31 mouse cellular contexts compared by ENCODE assay signal in genomic region chr5:113106594-113106993, GRCm38 (mm10). TPM values are rescaled to one million over a fixed set of nuclear protein-coding genes. Genes with fewer than 3 reads are reported as not detected.
DNase-seq lines count a peak whose midpoint lies in the region; ATAC-seq lines count a peak whose summit lies in the region.
"Had no signal": no experiment of that assay in that cellular context is flagged by ENCODE, and none has a peak within 500 bp of the region (broad histone marks: within the 10 kb centered on the region; RNA-seq: fewer than 3 reads in every experiment).

No protein-coding gene starts in this region.

- H3K36me3 ChIP-seq in heart, embryonic 15.5 days: no peaks in the 10 kb centered on the region
- H3K36me3 ChIP-seq in megakaryocyte, embryonic 14.5 days (replicated peaks; ENCODE audit: low read length): peaks cover 1% of the 10 kb centered on the region
- H3K36me3 ChIP-seq: embryonic facial prominence, embryonic 12.5 days; hindbrain, embryonic 12.5 days; midbrain, embryonic 15.5 days had no signal

- H3K4me1 ChIP-seq in heart, embryonic 15.5 days (replicated peaks): peaks cover 63% of the 10 kb centered on the region
- H3K4me1 ChIP-seq in megakaryocyte, embryonic 14.5 days: peaks cover 58% of the 10 kb centered on the region

- H3K9me3 ChIP-seq in heart, embryonic 15.5 days (replicated peaks): no peaks in the 10 kb centered on the region
- H3K9me3 ChIP-seq in megakaryocyte, embryonic 14.5 days: no peaks in the 10 kb centered on the region
- H3K9me3 ChIP-seq: embryonic facial prominence, embryonic 12.5 days; hindbrain, embryonic 12.5 days; midbrain, embryonic 15.5 days had no signal

- ATAC-seq in heart, embryonic 15.5 days (replicated peaks; ENCODE audit: insufficient number of reproducible peaks, insufficient read depth, low FRiP score, low read depth): no peak
- ATAC-seq in megakaryocyte, adult 5-6 weeks (ENCODE audit: poor library complexity, severe bottlenecking): no peak
- ATAC-seq: activated CD4-positive, CD25-positive, alpha-beta regulatory T cell, adult 4 months; forebrain, embryonic 14.5 days; intestine, postnatal 0 days; midbrain, embryonic 15.5 days had no signal

- intact Hi-C loops in gastrocnemius, postnatal 14 days (cut with DNase I; ENCODE audit: low total_unique reads): no loop called here

- no peaks in the 10 kb centered on the region for H3K27me3 ChIP-seq in heart, embryonic 15.5 days
- H3K27me3 ChIP-seq in megakaryocyte, embryonic 14.5 days (replicated peaks): peaks cover 53% of the 10 kb centered on the region
- H3K27me3 ChIP-seq: embryonic facial prominence, embryonic 12.5 days; hindbrain, embryonic 12.5 days; midbrain, embryonic 15.5 days had no signal

- 67% methylated on average over 7 of the region's 7 CpGs for WGBS in heart, embryonic 15.5 days

- DNase-seq in gastrocnemius, postnatal 25 days: peak; percentile 47
- DNase-seq in gastrocnemius, postnatal 14 days: no peak
- no peak for DNase-seq in heart, adult 9 months (ENCODE audit: low spot score in 2 of 2)
- DNase-seq in skeletal muscle tissue, adult 2 months (ENCODE audit: low read depth, low spot score): peak; percentile 51
- no peak for DNase-seq in urinary bladder, adult 2 months (ENCODE audit: low spot score)
- DNase-seq: adrenal gland, adult 8-10 months; cerebellum, adult 11-12 months; cerebellum, postnatal 10 days; kidney, postnatal 25 days; lung, embryonic 14.5 days; thymus, postnatal 14 days had no signal

- H3K27ac ChIP-seq in heart, embryonic 15.5 days: peak overlapping the region; percentile 81
- H3K27ac ChIP-seq: embryonic facial prominence, embryonic 12.5 days; hindbrain, embryonic 12.5 days; midbrain, embryonic 15.5 days had no signal

- no peak overlapping the region for H3K9ac ChIP-seq in heart, embryonic 15.5 days
- H3K9ac ChIP-seq: embryonic facial prominence, embryonic 12.5 days; hindbrain, embryonic 12.5 days; lung, embryonic 14.5 days; midbrain, embryonic 15.5 days had no signal

- no peak overlapping the region for H3K4me3 ChIP-seq in heart, embryonic 15.5 days
- peak overlapping the region; percentile 48 for H3K4me3 ChIP-seq in megakaryocyte, embryonic 14.5 days (replicated peaks)
- H3K4me3 ChIP-seq: embryonic facial prominence, embryonic 12.5 days; erythroblast, embryonic 14.5 days; hindbrain, embryonic 12.5 days; layer of hippocampus, adult 2 months; midbrain, embryonic 15.5 days had no signal

- H3K4me2 ChIP-seq in heart, embryonic 15.5 days: no peak overlapping the region
- H3K4me2 ChIP-seq: embryonic facial prominence, embryonic 12.5 days; hindbrain, embryonic 12.5 days; liver, embryonic 11.5 days; lung, embryonic 14.5 days; midbrain, embryonic 15.5 days had no signal

RNA-seq across cellular contexts. Expression of gene Crybb3, which starts 25.2 kb away (rescaled TPM):
- total RNA-seq in gastrocnemius, postnatal 25 days (2021): 1 to 10 TPM in 1 of 2 experiments, under 1 TPM in 1; 0.62 to 1.5 TPM
- total RNA-seq in gastrocnemius, postnatal 14 days (2021): 1 to 10 TPM in 1 of 2 experiments, under 1 TPM in 1; 0.94 to 2.0 TPM
- polyA plus RNA-seq in heart, embryonic 15.5 days (2015; fragmentation: Nextera tagmentation; extraction: Ambion mirVana): 0.83 and 1.5 TPM in 2 replicates
- 1.6 and 3.5 TPM in 2 replicates for polyA plus RNA-seq in megakaryocyte, embryonic 14.5 days (2012; ENCODE audit: insufficient read depth, low replicate concordance)
- total RNA-seq in megakaryocyte, adult 5-6 weeks (2015): not detected in 2 replicates
- total RNA-seq in megakaryocyte, adult 5-6 weeks (2017): not detected in 2 replicates
- 5.4 and 6.1 TPM in 2 replicates for polyA plus RNA-seq in urinary bladder, adult 2 months (2012; rRNA removed)
- total RNA-seq: megakaryocyte progenitor cell, adult 5-6 weeks had no signal
- polyA plus RNA-seq: activated CD4-positive, CD25-positive, alpha-beta regulatory T cell, adult 4 months; erythroblast, embryonic 14.5 days had no signal

RNA-seq across cellular contexts. Expression of gene Crybb2, which starts 36.7 kb away (rescaled TPM):
- not detected for total RNA-seq in gastrocnemius, postnatal 25 days (2021)
- not detected for total RNA-seq in gastrocnemius, postnatal 14 days (2021)
- polyA plus RNA-seq in heart, embryonic 15.5 days (2015; fragmentation: Nextera tagmentation; extraction: Ambion mirVana): not detected in 2 replicates
- polyA plus RNA-seq in megakaryocyte, embryonic 14.5 days (2012; ENCODE audit: insufficient read depth, low replicate concordance): not detected in 2 replicates
- total RNA-seq in megakaryocyte, adult 5-6 weeks (2015): not detected in 2 replicates
- total RNA-seq in megakaryocyte, adult 5-6 weeks (2017): not detected in 2 replicates
- not detected in 2 replicates for polyA plus RNA-seq in urinary bladder, adult 2 months (2012; rRNA removed)
- total RNA-seq: adrenal gland, adult 8-10 months; layer of hippocampus, adult 2 months; layer of hippocampus, postnatal 25 days; megakaryocyte progenitor cell, adult 5-6 weeks had no signal
- polyA plus RNA-seq: activated CD4-positive, CD25-positive, alpha-beta regulatory T cell, adult 4 months; cortical plate, adult 2 months; embryonic facial prominence, embryonic 12.5 days; erythroblast, embryonic 14.5 days; forebrain, embryonic 14.5 days; heart, postnatal 0 days; hindbrain, embryonic 12.5 days; intestine, postnatal 0 days; kidney, embryonic 14.5 days; limb, embryonic 11.5 days; liver, embryonic 11.5 days; lung, embryonic 14.5 days; midbrain, embryonic 15.5 days; neural tube, embryonic 14.5 days; stomach, embryonic 14.5 days had no signal

Comparison
In these comparisons a context has a peak if more than half of its experiments do, and no peak if none do; other contexts are left out.
1. DNase-seq: peak in gastrocnemius, postnatal 25 days (single experiment) and skeletal muscle tissue, adult 2 months (single experiment); none in gastrocnemius, postnatal 14 days (single experiment), heart, adult 9 months (0 of 2) and urinary bladder, adult 2 months (single experiment).